Mouse (Mus musculus): ENCODE measurements around the gene Calm2.

DNA sequence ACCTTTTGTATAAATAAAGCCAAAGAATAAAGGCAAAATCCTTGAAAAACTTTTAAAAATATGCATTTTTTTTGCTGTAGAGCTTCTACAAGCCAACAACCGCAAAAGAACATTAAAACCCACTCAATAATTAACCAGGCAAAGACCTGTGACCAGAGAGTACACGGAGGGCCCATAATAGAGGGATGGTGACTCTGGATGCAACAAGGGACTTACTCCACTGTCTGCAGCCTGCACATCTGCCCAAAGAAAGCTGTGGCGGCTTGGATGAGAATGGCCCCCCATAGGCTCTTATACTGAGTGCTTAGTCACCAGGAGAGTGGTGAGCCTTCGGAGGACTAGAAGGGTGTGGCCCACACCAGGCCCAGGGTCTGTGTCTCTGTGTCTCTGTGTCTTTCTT is 43.3 kb downstream of the Calm2 start:
- TF ChIP-seq CTCF (IDR thresholded peaks at IDR 0.05; ENCODE audit: borderline replicate concordance, insufficient read depth, low read length) (no peak), POLR2A (IDR thresholded peaks at IDR 0.05; ENCODE audit: low read depth, low read length) (no peak)
